Mouse (Mus musculus) thymus, postnatal 10 days (tissue): ENCODE data around the gene Pnmal1.
"Not testable (repeated sequence)": the region's sequence is repeated elsewhere in the genome, so short reads cannot be mapped to it uniquely, and the experiment has no call there.

Experiments
- DNase-seq, 2 experiments: peaks; one replicate each; pipeline ENCODE4 v3.0.0; 2021; ENCODE audit warnings: low spot score in 2 of 2

Gene Pnmal1

DNA sequence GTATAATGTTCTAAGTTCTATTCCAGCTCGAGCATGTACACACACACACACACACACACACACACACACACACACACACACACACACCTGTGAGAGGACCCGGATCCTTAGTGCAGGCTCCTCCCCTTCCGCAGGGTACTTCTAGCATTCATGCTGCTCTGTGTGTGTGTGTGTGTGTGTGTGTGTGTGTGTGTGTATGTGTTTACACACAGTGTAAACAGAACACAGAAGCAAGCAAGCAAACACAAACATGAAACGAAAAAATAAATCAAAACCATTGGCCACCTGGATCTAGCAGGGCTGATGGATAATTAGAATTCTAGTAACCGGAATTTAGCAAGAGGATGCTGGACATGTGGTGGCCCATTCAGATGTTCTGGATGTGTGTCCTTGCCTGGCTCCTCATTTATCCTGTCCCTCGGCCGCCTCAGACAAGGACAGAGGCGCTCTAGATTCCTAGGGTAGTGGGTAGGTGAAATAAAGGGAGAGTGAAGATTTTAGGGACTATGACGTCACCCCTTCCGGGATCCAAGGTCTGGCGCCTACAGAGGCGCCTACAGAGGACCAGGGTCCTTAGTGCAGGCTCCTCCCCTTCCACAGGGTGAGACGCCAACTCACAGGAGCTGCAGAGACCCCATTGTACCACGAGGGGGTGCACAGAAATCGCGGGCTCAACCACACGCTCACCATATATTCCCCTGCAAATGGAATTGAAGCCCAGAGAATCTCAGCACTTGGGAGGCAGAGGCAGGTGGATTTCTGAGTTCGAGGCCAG is 8.4 kb upstream of the Pnmal1 start:
- peak; percentile 71 to 87 for DNase-seq

DNA sequence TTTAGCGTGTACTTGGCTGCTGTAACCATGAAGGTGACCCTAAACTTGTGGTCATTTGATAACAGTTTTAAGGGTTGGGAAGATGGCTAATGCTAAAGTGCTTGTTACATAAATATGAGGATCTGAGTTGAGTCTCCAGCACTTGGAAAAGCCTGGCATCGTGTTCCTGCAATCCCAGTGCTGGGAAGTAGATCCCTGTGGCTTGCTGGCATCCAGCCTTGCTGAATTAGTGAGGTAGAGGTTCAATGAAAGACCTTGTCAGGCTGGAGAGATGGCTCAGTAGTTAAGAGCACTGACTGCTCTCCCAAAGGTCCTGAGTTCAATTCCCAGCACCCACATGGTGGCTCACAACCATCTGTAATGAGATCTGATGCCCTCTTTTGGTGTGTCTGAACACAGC is 5.7 kb upstream of the Pnmal1 start:
- not testable (repeated sequence) for DNase-seq

- no peak for DNase-seq
These were observed 3.8 kb upstream of the Pnmal1 start for GRCm38 (mm10) chr7:16955712-16956111.

GRCm38 (mm10) chr7:16956410-16957265 is 2.8 kb upstream of the Pnmal1 start:
- DNase-seq: no peak

GRCm38 (mm10) chr7:16961678-16962077 is 2.2 kb downstream of the Pnmal1 start:
- DNase-seq: no peak

DNA sequence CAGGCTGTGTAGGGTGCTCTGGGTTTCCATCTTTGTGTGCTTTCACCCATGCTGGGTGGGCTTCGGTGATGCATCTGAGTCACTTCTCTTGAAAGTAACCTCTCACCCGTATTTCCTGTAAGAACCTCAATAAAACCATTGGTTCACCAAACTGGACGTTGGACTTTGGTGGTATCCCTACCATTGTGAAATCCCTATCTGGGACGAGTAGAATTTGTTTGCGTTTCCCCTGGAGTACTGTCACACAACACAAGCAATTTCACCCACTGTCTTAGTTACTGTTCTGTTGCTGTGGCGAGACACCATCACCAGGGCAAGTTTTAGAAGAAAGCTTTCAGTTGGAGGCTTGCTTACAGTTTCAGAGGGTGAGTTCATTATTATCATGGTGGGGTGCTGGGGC is 8.9 kb downstream of the Pnmal1 start:
- DNase-seq: no peak

GRCm38 (mm10) chr7:16971160-16971559 is 11.7 kb downstream of the Pnmal1 start:
- no peak for DNase-seq

DNA sequence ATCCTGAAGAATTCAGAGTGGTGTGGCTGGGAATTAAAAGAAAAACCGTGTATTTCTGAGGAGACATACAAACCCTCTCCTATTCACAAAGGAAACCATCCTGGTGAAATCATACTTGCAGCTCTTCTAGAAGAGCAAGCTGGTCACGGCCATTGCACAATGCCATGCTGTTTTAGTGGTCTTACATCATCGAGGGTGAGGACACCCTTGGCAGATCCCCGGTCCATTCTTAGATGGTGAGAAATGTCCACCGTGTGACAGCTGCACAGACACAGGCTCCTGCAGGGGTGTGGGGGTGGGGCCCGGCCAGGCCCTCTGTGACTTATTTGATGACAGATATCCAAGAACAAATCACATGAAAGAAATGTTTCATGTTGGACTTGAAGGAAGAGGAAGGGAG is 14.5 kb downstream of the Pnmal1 start:
- no peak for DNase-seq

DNA sequence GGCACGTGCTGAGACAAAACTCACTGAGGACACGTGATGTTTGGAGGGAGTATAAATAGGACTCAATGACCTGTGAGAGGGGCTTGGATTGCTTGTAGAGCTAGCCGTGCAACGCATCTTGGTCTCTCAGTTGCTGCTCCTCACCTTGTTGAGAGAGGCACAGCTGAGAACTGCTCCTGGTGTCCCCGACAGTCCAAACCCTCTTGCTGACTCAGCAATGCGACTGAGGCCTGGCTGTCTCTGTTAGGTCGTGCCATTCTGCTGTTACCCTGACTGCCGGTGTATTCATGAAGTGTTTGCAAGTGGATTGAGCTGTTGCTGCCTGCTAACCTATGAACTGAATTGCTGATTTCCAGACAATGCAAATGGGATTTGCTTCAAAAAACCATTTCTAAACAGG is 16.8 kb downstream of the Pnmal1 start:
- DNase-seq: no peak

DNA sequence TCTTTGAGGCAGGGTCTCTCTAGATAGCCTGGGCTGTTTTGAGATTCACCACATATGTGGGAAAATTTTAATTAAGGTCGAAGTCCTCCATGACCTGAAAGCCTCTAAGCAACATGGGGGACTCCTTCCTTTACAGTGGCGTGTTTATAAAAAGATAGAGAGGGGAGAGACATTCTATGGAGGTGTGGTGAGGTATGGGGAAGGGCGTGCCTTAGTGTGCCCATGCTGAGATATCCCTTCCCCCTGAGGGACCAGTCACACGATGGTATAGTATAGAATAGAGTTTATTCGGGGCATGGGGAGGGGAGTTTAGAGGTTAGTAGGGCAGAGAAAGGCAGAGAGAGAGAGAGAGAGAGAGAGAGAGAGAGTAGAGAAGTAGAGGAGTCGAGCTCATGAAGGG is 18.7 kb downstream of the Pnmal1 start:
- no peak for DNase-seq

DNA sequence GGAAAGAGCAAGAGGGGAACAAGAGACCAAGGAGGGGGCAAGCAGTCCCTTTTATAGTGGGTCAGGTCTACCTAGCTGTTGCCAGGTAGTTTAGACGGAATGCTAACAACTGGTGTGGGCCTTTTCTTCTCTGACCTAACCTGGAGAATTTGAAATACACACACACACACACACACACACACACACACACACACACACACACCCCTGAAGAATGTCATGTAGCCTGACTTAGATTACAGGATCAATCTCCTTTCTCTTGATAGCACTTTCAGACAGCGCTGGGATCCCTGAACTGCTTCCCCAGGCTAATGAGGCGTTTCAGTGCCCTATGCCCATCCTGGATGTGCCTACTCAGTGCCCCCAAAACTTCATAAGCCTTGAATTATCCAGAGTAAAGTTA is 19.1 kb downstream of the Pnmal1 start:
- DNase-seq: no peak

DNA sequence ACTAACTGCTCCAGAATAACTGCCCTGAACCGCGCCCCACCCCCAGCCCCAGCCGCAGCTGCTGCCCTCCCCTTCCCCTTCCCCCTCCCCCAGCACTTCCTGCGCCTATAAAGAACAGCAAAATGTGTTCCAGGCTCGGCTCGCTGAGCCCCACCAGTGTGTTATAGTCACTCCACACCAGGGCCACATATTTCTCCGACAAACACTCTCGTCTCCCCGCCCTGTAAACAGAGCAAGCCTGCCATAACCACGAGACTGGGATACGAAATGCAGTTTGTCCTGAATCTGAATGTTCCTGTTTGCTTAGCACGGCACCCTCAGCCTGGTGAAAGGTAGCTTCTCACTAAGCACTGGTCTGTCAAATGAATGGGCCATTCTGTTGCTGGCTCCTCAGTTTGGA is 20.9 kb downstream of the Pnmal1 start:
- peak; percentile 74 to 84 for DNase-seq

- DNase-seq: peak; percentile 85 to 87
These were observed 23.5 kb downstream of the Pnmal1 start, which contains the start of gene Gm42372 for GRCm38 (mm10) chr7:16982859-16983568. Gene Gm42372, plus strand, starts transcription at chr7:16983086.

GRCm38 (mm10) chr7:16987541-16988149 is 28.2 kb downstream of the Pnmal1 start:
- no peak for DNase-seq

- no peak for DNase-seq
These were observed 28.9 kb downstream of the Pnmal1 start for GRCm38 (mm10) chr7:16988405-16988804.

- DNase-seq: peak in 1 of 2 experiments; percentile 33
These were observed 30.7 kb downstream of the Pnmal1 start for GRCm38 (mm10) chr7:16990006-16990744.

DNA sequence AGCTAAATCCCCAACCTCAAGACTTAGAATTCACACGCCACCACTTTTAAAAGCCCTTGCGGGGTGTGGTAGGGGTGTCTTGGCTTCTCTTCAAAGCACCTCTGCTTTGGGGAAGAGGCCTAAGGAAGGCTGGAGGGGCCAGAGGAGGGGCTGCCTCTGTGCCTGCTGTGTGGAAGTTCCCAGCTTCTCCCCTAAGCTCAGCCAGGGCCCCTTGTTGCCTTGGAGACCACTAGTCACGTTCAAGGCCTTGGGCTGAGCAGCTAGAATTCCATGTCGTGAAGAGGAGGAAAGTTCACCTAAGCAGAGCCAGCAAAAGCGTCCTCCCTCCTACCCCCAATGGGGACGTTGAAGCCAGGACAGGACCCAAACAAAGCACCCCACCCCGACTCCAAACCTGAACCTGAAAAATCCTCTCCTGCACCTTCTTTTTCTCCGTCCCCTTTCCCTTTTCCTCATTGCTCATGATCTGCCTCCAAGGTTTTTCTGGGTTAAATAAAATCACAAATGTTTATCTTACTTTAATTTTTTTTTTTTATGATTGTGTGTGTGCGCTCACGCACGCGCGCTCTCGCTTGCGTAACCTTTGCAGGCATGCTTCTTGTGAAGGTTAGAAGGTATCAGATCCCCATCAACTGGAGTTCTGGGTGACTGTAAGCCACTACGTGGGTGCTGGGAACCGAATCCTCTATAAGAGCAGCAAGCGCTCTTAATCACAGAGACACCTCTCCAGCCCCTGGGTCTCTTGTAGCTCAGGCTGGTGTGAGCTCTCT is 32.4 kb downstream of the Pnmal1 start:
- DNase-seq: no peak

- no peak for DNase-seq
These were observed 33.0 kb downstream of the Pnmal1 start, which contains the start of gene Ccdc8 for GRCm38 (mm10) chr7:16992451-16992807. Gene Ccdc8, plus strand, starts transcription at chr7:16992708.

DNA sequence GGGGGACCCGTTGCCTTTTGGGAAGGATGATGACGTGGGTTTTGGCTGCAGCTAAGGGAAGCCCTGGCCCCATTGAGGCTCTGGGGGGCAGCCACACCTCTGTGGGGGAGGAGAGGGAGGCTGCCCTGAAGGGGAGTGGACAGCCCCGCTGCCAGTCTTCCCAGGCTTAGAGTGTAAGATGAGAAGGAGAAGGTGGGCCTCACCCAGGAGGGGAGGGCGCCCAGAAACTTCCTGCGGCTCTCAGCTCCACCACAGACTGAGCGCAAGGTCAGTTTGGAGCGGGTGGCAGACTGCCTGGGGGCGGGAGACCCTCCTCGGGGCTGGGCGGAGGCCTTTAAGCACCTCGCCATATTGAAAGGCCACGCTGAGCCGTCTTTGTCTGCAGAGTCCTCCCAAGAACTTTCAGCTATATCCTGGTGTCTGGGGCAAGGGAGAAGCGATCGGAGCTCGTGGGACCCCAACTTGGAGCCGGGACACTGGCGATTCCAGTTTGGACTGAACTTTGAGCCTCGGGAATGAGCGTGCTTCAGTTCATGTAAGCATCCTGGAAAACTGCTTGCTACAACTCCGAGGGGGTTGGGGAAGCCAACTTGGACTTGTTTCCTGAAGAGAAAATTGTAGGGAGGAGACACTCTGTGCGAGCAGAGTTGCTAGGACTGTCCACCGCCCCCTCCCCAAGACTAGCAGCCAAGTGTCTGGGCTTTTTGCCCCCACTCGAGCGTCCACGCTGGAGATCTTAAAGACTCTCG is 34.3 kb downstream of the Pnmal1 start:
- no peak for DNase-seq

- DNase-seq: no peak
These were observed 34.9 kb downstream of the Pnmal1 start for GRCm38 (mm10) chr7:16994400-16994799.
